Mouse (Mus musculus): ENCODE measurements at regions not wholly inside any gene's neighbourhood (a gene's known extent, or its start where the extent isn't known, plus 50 kb on each side); places are given as distances from the start of the nearest gene placed in this dataset.
A peak's percentile ranks its signal among the peaks of the same experiment; 100 is the strongest.

DNA sequence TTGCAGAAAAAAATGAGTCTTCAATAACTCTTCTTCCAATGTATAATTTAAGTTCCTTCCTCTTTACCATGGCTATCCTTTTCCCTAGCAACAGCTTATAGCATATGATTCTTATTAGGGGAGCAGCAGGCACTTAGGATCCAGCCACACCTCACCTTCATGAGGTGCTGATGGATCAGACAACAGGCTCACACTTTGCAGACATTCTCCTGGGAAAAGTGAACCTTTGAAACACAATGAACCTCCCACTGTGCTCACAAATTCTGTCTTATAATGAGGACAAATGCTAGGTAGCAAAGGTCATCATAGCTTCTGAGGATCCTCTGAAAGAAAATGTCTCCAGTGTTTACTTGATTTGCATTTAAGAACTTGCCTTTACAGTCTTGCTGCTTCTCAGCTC is 191.6 kb upstream of the Xrcc4 start:
- DNase-seq, result no peak

DNA sequence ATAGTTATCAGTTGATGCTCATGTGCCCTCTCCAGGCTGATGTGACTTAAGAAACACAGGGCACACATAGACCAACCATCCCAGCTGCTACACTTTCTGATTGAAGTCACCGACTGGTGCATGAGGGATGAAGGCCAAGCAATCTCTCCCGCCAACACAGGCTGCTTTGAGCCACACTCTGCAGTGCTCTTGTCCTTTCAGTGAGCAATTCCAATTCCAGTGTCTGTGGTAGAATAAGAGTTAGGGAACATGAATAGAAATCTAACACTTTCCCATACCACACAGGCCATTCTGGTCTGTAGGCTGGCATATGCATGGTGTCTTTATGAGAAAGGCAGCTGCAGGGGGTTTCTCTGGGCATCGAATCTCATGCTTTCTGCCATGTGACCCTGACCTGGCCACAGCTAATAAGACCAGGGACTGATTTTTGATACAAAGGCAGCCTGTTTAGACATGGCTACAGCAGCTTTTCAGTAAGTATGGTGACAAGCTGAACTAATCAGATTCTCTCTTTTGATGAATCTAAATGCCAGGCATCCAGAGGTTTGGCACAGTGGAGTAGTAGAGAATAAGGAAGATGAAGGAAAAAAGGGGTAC is 190.5 kb upstream of the Xrcc4 start:
- peak; percentile 7 to 17 for DNase-seq

DNA sequence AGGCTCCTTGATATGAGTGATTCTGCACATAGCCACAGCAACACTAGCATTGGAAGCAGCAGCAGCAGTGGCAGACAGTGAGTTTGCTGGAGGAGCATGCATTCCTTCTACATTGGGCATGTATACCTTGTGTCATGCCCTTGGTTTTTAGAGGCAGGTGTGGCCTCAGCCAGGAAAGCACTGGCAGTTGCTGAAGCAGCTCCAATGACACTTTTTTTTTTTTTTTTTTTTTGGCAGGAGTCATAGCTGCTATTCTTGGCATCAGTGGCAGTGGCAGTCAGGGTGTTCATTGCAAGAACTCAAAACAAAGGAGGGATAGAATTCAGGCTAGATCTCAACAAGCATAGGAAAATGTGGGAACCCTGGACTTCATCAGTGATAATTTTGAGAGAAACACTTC is 189.9 kb upstream of the Xrcc4 start:
- peak; percentile 4 to 18 for DNase-seq

DNA sequence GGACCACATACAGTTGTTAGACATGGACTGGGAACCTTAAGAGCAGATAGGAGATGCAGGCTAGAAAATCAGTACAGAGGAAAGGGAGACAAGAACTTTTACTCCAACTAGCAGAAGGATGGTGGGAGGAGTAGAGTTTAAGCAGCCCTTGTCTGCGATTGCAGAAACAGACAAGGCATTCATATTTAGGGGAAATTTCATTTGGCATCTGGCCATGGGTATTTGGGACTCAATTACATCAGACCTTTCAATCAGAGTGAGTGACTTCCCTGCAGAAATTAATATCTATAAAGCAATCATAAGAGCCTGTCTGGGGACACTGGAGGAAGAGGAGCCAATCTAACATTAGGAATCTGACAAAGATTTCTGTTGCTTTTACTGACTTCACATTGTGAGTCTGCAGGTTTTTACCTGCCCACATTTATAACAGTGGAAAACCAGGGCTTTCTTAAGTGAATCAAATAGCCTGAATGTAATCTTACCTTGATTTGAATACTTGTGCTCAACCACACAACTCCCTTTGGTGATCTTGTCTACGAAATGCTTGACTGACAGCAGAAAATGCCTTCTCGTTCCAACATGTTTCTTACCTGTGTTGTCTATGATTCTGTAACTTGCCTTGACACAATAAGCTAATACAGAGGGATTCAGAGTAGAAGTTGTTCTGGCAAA is 169.8 kb upstream of the Xrcc4 start:
- no peak for DNase-seq

DNA sequence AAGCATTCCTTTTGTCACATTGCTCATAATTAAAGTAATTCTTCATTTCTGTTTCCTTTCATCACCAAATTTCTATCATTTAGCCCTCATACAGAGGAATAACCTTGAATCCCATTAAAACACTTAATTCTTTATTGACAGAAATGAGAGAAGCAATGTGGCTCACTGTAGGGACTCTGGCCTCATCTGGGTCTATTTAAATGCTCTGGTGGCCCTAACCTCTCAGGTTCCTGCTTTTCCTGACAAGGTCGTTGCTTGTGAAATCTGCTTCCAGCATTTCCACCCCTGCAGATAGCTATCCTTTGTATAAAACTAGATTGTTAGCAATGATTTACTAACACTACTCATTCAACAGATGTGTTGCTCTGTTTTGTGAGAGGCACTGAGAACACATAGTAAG is 163.6 kb upstream of the Xrcc4 start:
- no peak for DNase-seq

DNA sequence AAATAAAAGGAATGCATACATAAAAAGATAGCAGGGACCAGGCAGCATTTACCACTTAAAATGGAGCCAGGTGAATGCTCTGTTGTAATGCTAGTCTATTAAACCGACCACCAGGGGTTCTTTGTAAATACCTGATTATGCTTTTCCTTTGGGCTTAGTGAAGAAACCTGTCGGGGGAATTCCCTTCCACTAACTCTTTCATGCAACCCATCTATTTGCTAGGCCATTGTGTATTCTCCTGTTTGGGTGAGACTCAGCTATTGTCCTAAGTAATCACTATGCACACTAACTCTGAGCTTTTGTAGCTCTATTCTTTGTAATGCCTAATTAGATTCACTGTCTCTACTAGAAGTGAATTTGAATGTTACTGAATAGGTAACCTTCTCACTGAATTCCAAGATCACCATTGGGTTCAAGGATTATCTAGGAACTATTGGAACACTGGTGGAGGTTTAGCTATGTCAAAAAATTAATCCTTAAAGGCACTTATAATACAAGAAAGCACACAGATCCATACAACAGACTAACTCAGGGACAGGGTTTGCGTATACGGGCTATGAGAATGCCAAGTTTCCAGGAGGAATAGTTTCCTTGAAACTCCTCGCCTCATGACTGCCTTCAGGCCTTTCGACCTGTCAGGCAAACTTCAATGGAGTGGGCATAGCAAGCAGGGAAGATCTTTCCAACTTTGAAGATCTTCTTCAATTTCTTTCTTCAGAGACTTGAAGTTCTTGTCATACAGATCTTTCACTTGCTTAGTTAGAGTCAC is 156.8 kb upstream of the Xrcc4 start:
- no peak for DNase-seq

DNA sequence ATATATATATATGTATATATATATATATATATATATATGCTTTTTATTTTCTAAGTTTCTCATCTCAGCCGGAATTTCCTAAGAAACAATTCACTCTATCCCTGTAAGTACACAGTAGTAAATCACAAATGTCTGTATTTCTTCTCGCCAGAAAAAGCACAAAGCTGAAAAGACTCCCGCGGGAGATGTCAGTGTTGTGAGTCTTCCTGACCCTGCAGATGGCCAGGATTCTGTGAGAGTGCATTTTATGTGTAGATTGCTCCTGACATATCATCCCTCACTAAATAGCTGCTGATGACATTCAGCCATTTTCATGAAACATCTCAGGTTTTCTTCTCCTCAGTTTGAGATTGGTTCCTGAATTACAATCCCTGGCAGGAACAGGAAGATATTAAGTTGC is 148.9 kb upstream of the Xrcc4 start:
- peak in 1 of 2 experiments; percentile 3 for DNase-seq

DNA sequence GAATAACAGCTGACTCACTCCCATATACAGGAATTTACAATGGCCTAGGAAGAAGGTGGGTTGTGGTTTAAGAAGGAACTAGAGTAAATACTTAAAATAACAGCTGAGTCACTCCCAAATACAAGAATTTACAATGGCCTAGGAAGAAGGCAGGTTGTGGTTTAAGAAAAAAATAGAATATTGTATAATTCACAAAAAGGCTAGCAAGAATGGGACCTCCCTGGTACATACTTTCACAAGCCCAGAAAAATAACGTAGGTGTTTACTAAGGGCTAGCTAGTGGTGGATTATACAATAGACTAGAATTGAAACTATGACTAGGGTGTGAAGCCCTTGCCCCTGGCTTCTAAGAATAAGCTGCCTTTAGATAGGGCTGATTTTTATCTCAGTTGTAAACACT is 144.6 kb upstream of the Xrcc4 start:
- no peak for DNase-seq

DNA sequence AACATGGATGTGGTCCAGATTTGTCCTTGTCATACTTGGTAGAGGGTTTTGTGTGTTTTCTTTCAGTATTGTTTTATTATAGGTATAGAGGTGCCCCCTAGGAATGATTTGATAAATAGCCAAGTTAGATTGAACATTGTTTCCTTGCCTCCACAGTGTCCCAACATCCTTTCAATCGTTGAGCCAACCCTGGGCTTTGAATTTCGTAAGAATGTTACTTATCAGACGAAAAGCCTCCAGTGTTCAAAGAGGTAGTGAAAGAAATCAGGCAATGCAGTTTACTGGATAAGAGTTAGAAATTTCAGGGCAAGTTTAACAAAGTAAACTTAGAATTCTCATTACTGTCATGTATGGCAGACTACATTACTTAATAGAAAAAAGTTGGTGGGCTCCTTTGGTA is 144.2 kb upstream of the Xrcc4 start:
- DNase-seq, result no peak

DNA sequence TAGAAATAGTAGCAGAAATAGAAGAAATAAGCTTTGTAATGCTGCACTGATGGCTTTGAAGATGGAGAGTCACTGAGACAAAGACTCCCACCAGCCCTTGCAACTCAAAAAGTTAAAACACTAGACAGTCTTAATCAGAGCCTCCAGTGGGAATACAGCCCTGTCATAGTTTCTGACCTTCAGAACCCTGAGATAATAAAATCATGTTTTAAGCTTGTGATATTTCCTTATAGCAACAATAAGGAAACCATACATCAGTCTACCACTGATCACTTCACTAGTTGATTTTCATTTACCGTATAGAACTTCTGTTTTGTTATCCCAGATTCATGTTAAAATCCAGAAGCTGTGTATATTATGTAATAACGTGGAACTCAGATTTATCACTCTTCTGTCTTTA is 139.7 kb upstream of the Xrcc4 start:
- no peak for DNase-seq

DNA sequence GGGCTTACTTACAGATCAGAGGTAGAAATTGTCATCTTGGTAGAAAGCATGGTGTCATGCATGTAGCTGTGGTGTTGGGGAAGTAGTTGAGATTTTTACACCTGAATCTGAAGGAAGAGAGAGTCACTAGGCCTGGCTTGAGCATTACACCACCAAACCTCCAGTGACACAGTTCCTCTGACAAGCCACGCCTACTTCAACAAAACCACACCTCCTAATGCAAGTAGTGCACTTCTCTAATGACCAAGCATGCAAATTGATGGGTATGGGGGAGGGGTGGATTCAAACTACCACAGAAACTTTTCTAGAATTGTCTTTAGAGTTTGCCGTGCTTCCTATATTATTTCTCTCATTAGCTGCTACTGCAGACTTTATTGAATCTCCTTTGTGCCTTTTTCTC is 136.8 kb upstream of the Xrcc4 start:
- DNase-seq, result no peak

DNA sequence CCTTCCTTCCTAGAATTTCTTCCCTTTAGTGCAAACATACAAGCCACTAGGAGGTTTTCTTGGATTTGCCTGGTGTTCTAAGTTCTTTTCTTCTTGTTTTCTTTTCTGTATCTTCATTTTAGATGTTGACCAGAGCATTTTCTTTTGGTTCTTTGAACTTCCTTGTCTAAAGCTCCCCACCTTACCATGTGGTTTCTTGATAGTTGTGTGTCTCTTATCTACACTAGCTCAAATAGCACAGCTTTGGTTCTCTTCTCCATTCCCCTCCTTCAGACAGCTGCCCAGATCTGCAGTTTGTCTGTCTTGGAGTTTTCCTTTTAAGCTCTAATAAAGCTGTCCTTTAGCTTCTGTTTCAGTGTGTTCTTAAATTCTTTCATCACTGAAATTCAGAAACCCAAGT is 123.0 kb upstream of the Xrcc4 start:
- no peak for DNase-seq

DNA sequence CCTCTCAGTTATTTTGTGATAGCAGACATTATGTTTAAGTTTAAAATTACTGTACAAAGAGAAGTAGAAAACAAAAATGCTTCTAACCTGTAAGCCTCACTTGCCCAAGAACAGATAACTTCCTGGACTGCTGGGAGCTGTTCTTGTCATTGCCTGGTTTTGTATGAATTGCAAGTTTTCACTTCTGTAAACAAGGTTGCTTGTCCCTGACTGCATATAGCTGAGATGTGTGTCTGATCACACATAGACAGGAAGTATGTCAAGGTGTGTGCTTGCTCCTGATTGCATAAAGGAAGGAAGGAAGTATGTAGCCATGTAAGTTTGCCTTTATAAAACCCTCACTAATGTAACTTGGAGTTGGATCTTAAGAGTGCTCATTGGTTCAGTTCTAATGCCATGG is 118.5 kb upstream of the Xrcc4 start:
- no peak for DNase-seq

Measured in cerebellum, postnatal 14 days (tissue).